Mouse (Mus musculus) T-helper 17 cell (primary cell): ENCODE results near the gene Ankle1.
"Not testable (repeated sequence)": the region's sequence is repeated elsewhere in the genome, so short reads cannot be mapped to it uniquely, and the experiment has no call there.

ENCODE experiments used
- in situ Hi-C, 2 experiments: fragments of 300-600 bp; cut with MboI, MseI; formaldehyde crosslinking; loops; 1 replicate in 1 of 2; 2 replicates in 1 of 2; pipeline ENCODE4 v1.15.1; 2025; ENCODE audit warnings: high pct_unique_total_duplicates in 2 of 2

Gene Ankle1

GRCm38 (mm10) chr8:71406099-71407015 lies 547 bp downstream of the Ankle1 start:
- in situ Hi-C loops: loop anchor here in 1 of 2 experiments (5.0 kb wide), 2 partner anchors 34 to 69 kb away; partner anchors contain the start of gene Ocel1

GRCm38 (mm10) chr8:71407441-71407840 lies 1.6 kb downstream of the Ankle1 start:
- in situ Hi-C loops: loop anchor here in 1 of 2 experiments (5.0 kb wide), 2 partner anchors 35 to 70 kb away; partner anchors contain the start of gene Ocel1

DNA sequence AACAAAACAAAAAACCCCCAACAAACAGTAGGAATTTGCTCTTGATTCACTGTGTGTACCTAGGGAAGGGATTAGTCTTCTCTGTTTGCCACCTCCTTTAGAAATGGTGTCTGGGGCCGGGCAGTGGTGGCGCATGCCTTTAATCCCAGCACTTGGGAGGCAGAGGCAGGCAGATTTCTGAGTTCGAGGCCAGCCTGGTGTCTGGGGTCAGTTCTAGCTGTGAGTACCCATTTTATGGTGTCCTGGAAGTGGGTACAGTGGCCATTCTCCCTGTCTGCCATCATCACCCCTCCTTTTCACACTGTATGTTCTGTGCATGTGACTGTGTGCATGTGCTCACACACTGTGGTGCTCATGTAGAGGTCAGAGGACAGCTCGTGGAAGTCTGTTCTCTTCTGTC lies 2.4 kb downstream of the Ankle1 start:
- in situ Hi-C loops: loop anchor here in 1 of 2 experiments (5.0 kb wide), 2 partner anchors 36 to 71 kb away; partner anchors contain the start of gene Ocel1

DNA sequence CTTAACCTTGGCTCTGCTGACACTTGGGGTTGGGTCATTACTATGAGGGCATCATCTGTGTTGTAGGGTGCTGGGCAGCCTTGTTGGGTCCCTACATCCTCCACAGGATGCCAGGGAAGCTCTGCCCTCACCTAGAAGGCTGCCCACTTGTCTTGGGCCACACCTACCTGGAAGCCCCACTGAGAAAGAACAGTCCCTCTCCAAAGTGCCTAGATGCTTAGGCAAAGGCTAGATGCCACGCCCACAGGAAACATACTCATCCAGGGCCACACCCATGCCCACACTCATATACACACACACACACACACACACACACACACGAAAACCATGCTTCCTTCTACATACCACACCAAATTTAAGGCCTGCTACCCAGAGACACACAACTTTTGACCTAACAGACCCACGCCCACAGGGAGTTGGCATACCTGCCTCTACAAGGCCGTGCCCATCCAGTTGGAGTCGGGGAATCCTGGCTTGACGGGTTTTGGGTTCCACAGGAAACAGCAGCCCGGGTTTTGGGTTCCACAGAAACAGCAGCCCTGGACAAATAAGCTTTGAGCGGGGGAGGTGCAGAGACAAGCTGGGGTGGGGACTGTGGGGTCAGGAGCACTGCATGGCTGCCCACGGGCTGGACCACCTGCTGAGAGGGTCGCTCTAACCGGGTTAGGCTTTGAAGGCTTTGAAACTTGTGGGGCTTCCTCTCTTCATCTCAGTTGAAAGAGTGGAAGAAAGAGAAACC lies 5.9 kb downstream of the Ankle1 start:
- in situ Hi-C loops: loop anchor here in 1 of 2 experiments (5.0 kb wide), 1 partner anchor 1116 kb away; no protein-coding TSS in a partner anchor

DNA sequence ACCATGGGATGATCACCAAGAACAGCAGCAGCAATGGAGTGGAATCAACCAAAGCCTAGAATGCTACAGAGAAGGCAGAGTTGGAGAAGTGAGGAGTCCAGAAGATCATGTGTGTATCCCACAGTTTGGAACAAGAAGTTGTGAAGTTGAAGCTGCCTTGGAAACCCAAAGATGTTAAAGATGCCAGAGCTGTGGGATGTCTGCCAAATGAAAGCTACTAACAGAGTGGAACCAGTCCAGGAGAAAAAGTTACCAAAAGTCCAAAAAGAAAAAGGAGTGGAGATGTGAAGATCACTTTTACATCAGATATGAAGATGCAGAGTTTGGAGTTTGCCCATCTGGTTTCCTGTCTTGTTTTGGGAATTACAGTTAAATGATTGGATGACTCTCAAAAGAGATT lies 16.3 kb downstream of the Ankle1 start:
- in situ Hi-C loops: no loop called here

DNA sequence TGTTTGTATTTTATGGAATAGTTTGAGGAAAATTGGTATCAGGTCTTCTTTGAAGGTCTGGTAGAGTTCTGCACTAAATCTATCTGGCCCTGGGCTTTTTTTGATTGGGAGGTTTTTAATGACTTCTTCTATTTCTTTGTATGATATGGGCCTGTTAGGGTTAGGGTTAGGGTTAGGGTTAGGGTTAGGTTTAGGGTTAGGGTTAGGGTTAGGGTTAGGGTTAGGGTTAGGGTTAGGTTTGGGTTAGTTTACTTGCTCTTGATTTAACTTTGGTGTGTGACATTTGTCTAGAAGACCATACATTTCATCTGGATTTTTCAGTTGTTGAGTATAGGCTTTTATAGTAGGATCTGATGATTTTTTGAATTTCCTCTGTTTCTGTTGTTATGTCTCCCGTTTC lies 27.1 kb downstream of the Ankle1 start:
- in situ Hi-C loops: not testable (repeated sequence)

GRCm38 (mm10) chr8:71437041-71437440 lies 31.2 kb downstream of the Ankle1 start:
- in situ Hi-C loops: no loop called here

DNA sequence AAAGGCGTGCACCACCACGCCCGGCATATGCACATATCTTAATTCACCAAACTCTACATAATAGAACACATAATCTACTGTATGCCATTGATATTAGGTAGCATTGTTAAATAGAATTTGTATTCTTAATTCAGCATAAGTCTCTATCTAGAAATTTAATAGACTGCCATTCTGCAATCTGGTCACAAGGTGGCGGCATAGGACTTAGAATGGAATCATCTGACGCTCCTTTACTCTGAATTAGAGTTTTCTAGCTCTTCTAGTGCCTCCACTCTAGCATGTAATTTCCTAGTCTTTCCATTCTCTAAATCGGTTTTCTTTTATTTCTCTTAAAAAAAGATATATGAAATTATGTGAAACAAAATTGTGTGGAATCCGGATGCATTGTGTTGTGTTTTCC lies 35.6 kb downstream of the Ankle1 start:
- in situ Hi-C loops: loop anchor here (5.0 to 10.0 kb wide), 2 partner anchors 81 to 83 kb away; partner anchors contain the start of gene Ccdc194 (in 1 of the 2)

DNA sequence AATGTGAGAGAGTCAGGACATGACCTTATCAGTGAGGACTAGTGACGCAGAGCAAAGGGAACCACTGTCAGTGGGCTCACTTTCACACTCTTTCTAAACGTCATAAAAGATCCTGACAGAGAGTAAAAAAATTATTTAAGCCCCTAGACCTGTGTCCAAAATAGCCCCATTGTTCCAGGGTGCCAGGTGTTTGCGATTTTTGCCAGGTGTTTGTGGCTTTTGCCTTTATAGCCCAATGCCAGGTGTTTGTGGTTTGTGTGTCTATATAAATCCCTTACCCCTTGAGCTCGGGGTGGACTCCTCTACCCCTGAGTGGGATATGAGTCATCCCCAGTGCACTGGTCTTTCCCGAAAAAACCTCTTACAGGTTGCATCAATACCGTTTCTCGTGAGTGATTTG lies 39.3 kb downstream of the Ankle1 start:
- in situ Hi-C loops: loop anchor here in 1 of 2 experiments (10.0 kb wide), 1 partner anchor 80 kb away; the partner anchor contains the start of gene Ccdc194

DNA sequence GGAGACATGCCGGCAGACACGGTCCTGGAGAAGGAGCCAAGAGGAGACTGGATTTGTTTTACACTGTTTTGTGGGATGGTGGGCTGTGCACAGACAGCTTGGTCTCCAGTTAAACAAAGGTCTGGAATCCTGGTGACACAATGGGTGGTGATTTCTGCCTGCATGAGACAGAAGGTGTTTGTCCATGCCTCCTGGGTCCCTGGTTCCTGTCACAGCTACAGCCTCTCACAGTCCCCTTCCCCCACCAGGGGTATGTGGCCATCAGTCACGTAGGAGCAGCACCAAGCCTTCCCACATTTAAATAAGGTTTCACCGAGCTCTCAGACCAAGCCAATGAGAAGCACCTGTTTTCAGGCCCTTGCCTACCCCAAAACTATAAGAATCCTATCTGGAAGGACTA lies 45.5 kb downstream of the Ankle1 start:
- in situ Hi-C loops: no loop called here

- in situ Hi-C loops: no loop called here
These were observed 46.0 kb downstream of the Ankle1 start for GRCm38 (mm10) chr8:71451777-71452176.

GRCm38 (mm10) chr8:71452669-71453068 lies 46.9 kb downstream of the Ankle1 start:
- in situ Hi-C loops: no loop called here

DNA sequence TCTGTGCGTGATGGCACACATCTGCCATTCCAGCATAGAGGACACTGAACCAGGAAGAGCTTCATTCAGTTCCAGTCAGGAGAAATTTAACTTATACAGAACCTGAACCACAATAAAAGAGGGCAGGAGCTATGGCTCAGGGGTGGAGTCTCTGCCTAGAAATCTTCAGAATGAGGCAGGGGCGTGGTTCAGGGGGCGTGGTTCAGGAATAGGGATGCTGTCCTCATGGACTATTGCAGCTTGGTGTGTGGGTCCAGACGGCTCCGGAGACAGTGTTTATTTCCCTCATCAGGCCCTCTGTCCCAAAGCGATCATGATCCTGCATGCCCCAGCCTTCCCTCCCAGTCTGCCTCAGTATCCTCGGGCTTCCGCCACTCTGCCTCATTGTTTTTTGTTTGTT lies 48.9 kb downstream of the Ankle1 start:
- in situ Hi-C loops: no loop called here

DNA sequence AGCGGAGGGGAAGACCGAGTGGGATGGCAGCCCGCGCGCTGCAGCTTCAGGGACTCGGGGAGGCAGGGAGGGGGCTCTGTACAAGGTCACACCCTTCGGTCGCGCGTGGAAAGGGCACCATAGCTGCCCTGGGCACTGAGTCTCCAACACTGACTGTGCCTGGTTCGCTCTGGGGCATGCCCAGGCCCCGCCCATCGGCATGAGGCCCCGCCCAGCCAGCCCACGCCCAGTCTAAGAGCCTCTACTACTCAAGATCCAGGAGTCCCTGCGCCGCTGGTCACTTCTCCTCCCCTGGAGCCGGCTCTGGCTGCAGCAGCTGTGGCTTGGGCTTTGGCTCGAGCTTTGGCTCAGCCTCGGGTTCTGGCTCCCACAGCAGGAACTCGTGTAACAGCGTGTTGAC lies 51.1 kb downstream of the Ankle1 start:
- in situ Hi-C loops: no loop called here

GRCm38 (mm10) chr8:71457659-71458270 lies 52.0 kb downstream of the Ankle1 start:
- in situ Hi-C loops: no loop called here
